Comparison of ENCODE assay signal across 8 mouse cellular contexts in the genomic region with DNA sequence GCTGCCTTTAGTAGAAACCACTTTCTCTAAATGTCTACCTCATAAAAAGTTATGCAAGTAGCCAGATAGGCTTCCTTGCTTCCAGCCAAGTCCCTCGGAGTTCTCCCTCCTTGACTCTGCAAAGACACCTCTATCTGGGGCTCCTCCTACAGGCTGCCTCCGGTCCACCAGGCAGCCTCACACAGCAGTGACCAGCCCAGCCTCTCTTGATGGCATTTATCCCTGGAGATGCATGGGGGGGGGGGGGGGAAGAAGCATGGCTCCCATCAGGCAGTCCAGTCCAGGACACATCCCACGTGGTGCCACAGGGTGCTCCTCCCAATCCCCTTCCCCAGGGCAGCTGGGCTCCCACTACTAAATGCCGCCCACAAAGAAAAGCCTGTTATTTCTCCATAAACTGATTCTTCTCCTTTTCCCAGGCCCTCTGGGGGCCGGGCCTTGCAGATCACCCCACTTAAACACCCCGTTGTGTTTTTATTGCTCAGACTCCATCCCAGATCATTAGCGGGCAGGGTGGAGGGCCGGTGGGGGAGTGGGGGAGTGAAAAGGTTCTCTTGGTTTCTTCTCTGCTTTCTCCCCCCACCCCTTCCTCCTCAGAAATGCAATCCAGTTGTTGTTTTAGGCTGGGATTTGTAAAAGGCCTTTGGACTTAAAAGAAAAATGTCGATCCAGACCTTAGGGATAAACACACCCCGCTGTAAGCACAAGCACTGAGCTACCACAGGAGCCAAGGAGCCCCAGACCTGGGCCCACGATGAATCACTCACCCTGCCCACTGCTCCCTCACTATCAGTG. TPM values are rescaled to one million over a fixed set of nuclear protein-coding genes. Genes with fewer than 3 reads are reported as not detected.
DNase-seq lines count a peak whose midpoint lies in the region; ATAC-seq and TF ChIP-seq lines count a peak whose summit lies in the region.

No protein-coding gene starts in this region.

- peak overlapping the region; percentile 95 for H3K27ac ChIP-seq in heart, embryonic 13.5 days (replicated peaks)
- H3K27ac ChIP-seq in kidney, postnatal 0 days = peak overlapping the region; percentile 83

- peak; percentile 54 for TF ChIP-seq CTCF in brain, embryonic 14.5 days (IDR thresholded peaks at IDR 0.05; ENCODE audit: borderline replicate concordance, extremely low read depth, insufficient read depth, insufficient read length)
- peak; percentile 62 for TF ChIP-seq CTCF in kidney, postnatal 0 days (IDR thresholded peaks at IDR 0.05; ENCODE audit: low read depth)

- TF ChIP-seq POLR2A in brain, embryonic 14.5 days (IDR thresholded peaks at IDR 0.05; ENCODE audit: borderline replicate concordance, extremely low read depth, insufficient read depth, insufficient read length, poor library complexity, severe bottlenecking) = no peak
- no peak for TF ChIP-seq POLR2A in myocyte (IDR thresholded peaks at IDR 0.05; ENCODE audit: insufficient read length, low read depth)

- no peak for ATAC-seq in heart, embryonic 13.5 days (ENCODE audit: extremely low read depth, insufficient number of reproducible peaks, low FRiP score, low TSS enrichment)
- peak; percentile 83 for ATAC-seq in kidney, postnatal 0 days (replicated peaks; ENCODE audit: low FRiP score, low read depth)
- ATAC-seq in erythroid progenitor cell, adult 5-6 weeks (replicated peaks; ENCODE audit: low FRiP score, poor library complexity, severe bottlenecking) = no peak

- no peaks in the 10 kb centered on the region for H3K27me3 ChIP-seq in heart, embryonic 13.5 days (replicated peaks)
- no peaks in the 10 kb centered on the region for H3K27me3 ChIP-seq in kidney, postnatal 0 days (ENCODE audit: insufficient read depth, low read length)
- H3K27me3 ChIP-seq in myocyte (ENCODE audit: control insufficient read depth, insufficient read depth, insufficient read length) = no peaks in the 10 kb centered on the region

- peak; percentile 79 for DNase-seq in MN1 (ENCODE audit: low spot score)
- peak; percentile 90 for DNase-seq in brain, embryonic 14.5 days (ENCODE audit: low read depth)
- peak; percentile 88 for DNase-seq in kidney, postnatal 0 days (ENCODE audit: low spot score)
- DNase-seq in frontal cortex, adult 2 months (ENCODE audit: extremely low spot score in 1 of 2, low spot score in 1 of 2) = no peak
- DNase-seq in cerebellum, adult 11 months = no peak

- H3ac ChIP-seq in myocyte (ENCODE audit: control insufficient read depth, insufficient read length) = no peak overlapping the region

- H3K36me3 ChIP-seq in heart, embryonic 13.5 days = peaks cover 3% of the 10 kb centered on the region; the same call in 1 of the 2 replicates
- no peaks in the 10 kb centered on the region for H3K36me3 ChIP-seq in kidney, postnatal 0 days (ENCODE audit: insufficient read depth, low read length)
- no peaks in the 10 kb centered on the region for H3K36me3 ChIP-seq in myocyte (ENCODE audit: control insufficient read depth, insufficient read depth)

- no peaks in the 10 kb centered on the region for H3K79me2 ChIP-seq in myocyte (ENCODE audit: control insufficient read depth, insufficient read depth)

- 16% methylated on average over 11 of the region's 11 CpGs for whole genome bisulfite sequencing in heart, embryonic 13.5 days
- WGBS in kidney, postnatal 0 days = 13% methylated on average over 11 of the region's 11 CpGs

- peaks cover 81% of the 10 kb centered on the region for H3K4me1 ChIP-seq in heart, embryonic 13.5 days
- H3K4me1 ChIP-seq in kidney, postnatal 0 days (replicated peaks; ENCODE audit: insufficient read depth, low read length) = peaks cover 30% of the 10 kb centered on the region

- H3K9me3 ChIP-seq in heart, embryonic 13.5 days = no peaks in the 10 kb centered on the region
- H3K9me3 ChIP-seq in kidney, postnatal 0 days (replicated peaks; ENCODE audit: low read length) = no peaks in the 10 kb centered on the region

- no peak overlapping the region for H3K4me3 ChIP-seq in heart, embryonic 13.5 days
- H3K4me3 ChIP-seq in kidney, postnatal 0 days (replicated peaks; ENCODE audit: low read depth, low read length) = no peak overlapping the region
- H3K4me3 ChIP-seq in myocyte = no peak overlapping the region

- H3K4me2 ChIP-seq in heart, embryonic 13.5 days = peak overlapping the region; percentile 29
- H3K4me2 ChIP-seq in kidney, postnatal 0 days (ENCODE audit: low read length) = peak overlapping the region; percentile 27; the same call in 1 of the 2 replicates
- H3K4me2 ChIP-seq in myocyte (ENCODE audit: low read depth) = peak overlapping the region; percentile 49

- peak overlapping the region; percentile 77 for H3K9ac ChIP-seq in heart, embryonic 13.5 days
- peak overlapping the region; percentile 27; the same call in 1 of the 2 replicates for H3K9ac ChIP-seq in kidney, postnatal 0 days (ENCODE audit: low read depth, low read length)

TF ChIP-seq in myocyte, 11 proteins besides CTCF, POLR2A, EP300 and RAD21:
- no peak for TF ChIP-seq MYOD1 (IDR thresholded peaks at IDR 0.05; ENCODE audit: control insufficient read depth in 1 of 3, insufficient read length in 2 of 3, low read depth in 2 of 3)
- TF ChIP-seq TCF12 (IDR thresholded peaks at IDR 0.05; ENCODE audit: insufficient read depth, poor library complexity, severe bottlenecking) = no peak
- TF ChIP-seq REST (IDR thresholded peaks at IDR 0.05; ENCODE audit: insufficient read depth, insufficient read length) = no peak
- TF ChIP-seq CEBPB (IDR thresholded peaks at IDR 0.05; ENCODE audit: insufficient read depth, poor library complexity, severe bottlenecking) = no peak
- TF ChIP-seq TCF3 (IDR thresholded peaks at IDR 0.05; ENCODE audit: insufficient read length, low read depth) = no peak
- TF ChIP-seq MYOG (IDR thresholded peaks at IDR 0.05; ENCODE audit: control insufficient read depth in 1 of 3, insufficient read depth in 1 of 3, insufficient read length in 2 of 3, low read depth in 2 of 3) = no peak
- TF ChIP-seq SRF (IDR thresholded peaks at IDR 0.05; ENCODE audit: control insufficient read depth, insufficient read length, low read depth) = no peak
- TF ChIP-seq E2F4 (IDR thresholded peaks at IDR 0.05; ENCODE audit: insufficient read depth) = no peak
- no peak for TF ChIP-seq MAX (IDR thresholded peaks at IDR 0.05; ENCODE audit: low read depth)
- no peak for TF ChIP-seq USF1 (IDR thresholded peaks at IDR 0.05; ENCODE audit: low read depth)
- TF ChIP-seq POLR2AphosphoS2 (IDR thresholded peaks at IDR 0.05; ENCODE audit: insufficient read length, low read depth) = no peak
TF ChIP-seq in myocyte: peak in this region for 0.

RNA-seq across cellular contexts. Expression of a gene that starts 55.9 kb away (rescaled TPM):
- 25.3 and 43.9 TPM in 2 replicates for polyA plus RNA-seq in brain, embryonic 14.5 days (2012; rRNA removed)
- 41.7 and 43.2 TPM in 2 replicates for polyA plus RNA-seq in heart, embryonic 13.5 days (2015; fragmentation: Nextera tagmentation; extraction: Ambion mirVana)
- 26.4 and 29.2 TPM in 2 replicates for polyA plus RNA-seq in kidney, postnatal 0 days (2015; fragmentation: Nextera tagmentation; extraction: Ambion mirVana)
- polyA plus RNA-seq in myocyte (2012; fragmentation: generic; extraction: Trizol) = 0.02 TPM
- 4.3 TPM in 2 replicates for polyA plus RNA-seq in frontal cortex, adult 2 months (2012; rRNA removed)
- total RNA-seq in erythroid progenitor cell, adult 5-6 weeks (2015; ENCODE audit: low replicate concordance) = 2.2 TPM in 1 of 2 replicates, not detected in the other
- total RNA-seq in erythroid progenitor cell, adult 5-6 weeks (2017; ENCODE audit: low replicate concordance) = 0.61 and 0.64 TPM in 2 replicates

Comparison
In these comparisons a context has a peak if more than half of its experiments do, and no peak if none do; other contexts are left out.
1. DNase-seq: peak in MN1 (single experiment), brain, embryonic 14.5 days (single experiment) and kidney, postnatal 0 days (single experiment); none in frontal cortex, adult 2 months (0 of 2) and cerebellum, adult 11 months (single experiment).
2. Peak in every context shown above with its lines, with median percentiles within 50 percentile points of each other: H3K4me2 ChIP-seq.